In genomic region chr12:80340936-80341335, GRCm38 (mm10) we compare ENCODE assay signal across 16 mouse cellular contexts.
"Had no signal": no experiment of that assay in that cellular context is flagged by ENCODE, and none has a peak within 500 bp of the region (broad histone marks: within the 10 kb centered on the region; RNA-seq: fewer than 3 reads in every experiment).

No protein-coding gene starts in this region.

- DNase-seq: kidney, adult 8-10 months; kidney, postnatal 25 days; liver; liver, embryonic 13.5 days; liver, postnatal 0 days; lung, postnatal 14 days; retina, postnatal 1 day; thymus, adult 2 months; thymus, postnatal 25 days had no signal

- H3K4me3 ChIP-seq: hindbrain, embryonic 15.5 days; limb, embryonic 12.5 days; liver, embryonic 13.5 days; lung, embryonic 15.5 days; megakaryocyte, embryonic 14.5 days; midbrain, embryonic 15.5 days; neural tube, embryonic 12.5 days had no signal

- H3K27ac ChIP-seq: hindbrain, embryonic 15.5 days; limb, embryonic 12.5 days; liver, embryonic 13.5 days; lung, embryonic 15.5 days; macrophage; midbrain, embryonic 15.5 days; neural tube, embryonic 12.5 days had no signal
